Mouse (Mus musculus) natural killer cell, adult 2 months (primary cell): Measurements from ENCODE around the gene Rapsn.

ENCODE experiments used
- DNase-seq, 2 experiments: peaks; one replicate each; pipeline ENCODE4 v3.0.0; 2022; ENCODE audit warnings: low spot score in 2 of 2

Rapsn gene

DNA sequence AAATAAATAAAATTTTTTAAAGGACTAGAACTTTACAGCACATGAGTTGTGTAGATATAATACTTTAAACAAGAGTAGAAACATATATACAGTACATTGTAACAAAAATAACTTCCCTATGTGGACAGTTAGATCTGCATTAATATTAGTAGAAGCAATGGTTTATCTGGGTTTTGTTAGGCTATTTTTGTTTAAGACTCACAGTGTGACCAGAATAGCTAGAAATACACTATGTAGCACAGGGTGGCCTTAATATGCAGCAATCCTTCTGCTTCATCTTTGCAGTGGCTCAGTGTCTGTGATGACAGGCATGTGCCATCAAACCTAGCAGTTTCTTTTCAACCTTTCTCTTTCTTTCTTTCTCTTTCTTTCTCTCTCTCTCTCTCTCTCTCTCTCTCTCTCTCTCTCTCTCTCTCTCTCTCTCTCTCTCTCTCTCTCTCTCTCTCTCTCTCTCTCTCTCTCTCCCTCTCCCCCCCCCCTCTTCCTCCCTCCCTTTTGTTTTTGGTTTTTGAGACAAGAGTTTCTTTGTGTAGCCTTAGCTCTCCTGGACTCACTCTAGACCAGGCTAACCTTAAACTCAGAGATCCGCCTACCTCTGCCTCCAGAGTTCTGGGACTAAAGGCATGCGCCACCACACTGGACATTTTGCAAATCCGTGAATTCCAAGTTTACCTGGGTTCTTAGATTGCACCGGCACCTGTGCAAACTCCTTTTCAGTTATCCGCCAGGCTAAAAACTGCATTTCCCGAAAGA is 17.9 kb downstream of the Rapsn start:
- DNase-seq, result no peak

DNA sequence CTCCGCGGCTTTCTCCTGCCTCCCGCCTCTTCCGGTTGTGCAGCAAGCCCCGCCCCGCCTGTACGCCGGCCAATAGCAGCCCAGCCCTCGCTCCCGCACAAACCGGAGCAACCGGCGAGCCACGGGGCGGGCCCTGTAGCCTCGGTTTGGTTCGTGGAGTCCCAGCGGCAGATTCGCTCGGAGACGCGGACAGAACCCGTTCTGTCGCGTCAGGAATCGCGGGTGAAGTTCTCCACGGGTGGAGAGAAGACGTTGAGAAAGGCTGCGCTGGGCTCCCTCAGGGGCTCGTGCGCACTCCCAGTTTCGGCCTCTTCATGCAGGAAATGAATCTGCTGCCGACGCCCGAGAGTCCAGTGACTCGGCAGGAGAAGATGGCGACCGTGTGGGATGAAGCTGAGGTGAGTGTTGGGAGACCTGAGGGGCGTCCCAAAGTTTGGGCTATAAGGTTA is 18.5 kb downstream of the Rapsn start, which contains the start of gene Psmc3:
Gene Psmc3, plus strand, starts transcription at position 76 of the 449 bp plus-strand sequence.
- peak; percentile 88 to 91 for DNase-seq

DNA sequence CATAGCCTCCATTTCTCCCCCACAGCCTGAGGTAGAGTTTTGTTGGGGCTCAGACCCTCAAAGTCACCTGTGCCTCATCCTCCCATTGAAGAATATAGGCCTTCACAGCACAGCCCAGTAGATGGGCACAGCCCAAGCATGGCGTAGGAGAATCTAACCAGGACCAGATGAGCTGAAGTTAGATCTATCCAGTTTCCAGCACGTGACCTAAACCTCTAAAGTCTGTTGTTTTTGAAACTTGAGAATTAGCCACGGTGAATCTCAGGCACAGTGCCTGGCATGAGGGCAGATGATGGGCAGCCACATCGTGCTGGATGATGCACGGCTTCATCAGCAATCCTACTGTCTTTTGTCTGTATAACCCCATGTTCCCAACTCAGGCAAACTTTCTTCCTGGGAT is 23.0 kb downstream of the Rapsn start:
- DNase-seq, result no peak

DNA sequence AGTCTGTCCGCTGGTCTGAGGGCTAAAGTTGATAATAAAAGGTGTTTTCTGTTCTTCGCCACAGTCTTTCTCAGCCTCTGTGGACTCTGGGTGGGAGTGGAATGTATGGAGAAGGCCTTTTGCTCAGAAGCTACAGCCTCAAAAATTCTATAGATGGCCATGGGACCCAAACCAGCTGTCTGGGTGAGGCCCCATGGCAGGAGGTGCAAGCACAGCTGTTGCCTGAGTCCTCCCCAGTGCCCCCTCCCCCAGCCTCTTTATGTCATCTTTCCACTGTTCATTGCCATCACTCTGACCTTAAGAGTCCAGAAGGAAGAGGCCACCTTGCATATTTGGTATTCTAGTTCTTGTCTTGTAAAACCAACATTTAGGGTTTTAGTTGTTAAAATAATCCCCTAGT is 24.0 kb downstream of the Rapsn start:
- DNase-seq, result no peak

DNA sequence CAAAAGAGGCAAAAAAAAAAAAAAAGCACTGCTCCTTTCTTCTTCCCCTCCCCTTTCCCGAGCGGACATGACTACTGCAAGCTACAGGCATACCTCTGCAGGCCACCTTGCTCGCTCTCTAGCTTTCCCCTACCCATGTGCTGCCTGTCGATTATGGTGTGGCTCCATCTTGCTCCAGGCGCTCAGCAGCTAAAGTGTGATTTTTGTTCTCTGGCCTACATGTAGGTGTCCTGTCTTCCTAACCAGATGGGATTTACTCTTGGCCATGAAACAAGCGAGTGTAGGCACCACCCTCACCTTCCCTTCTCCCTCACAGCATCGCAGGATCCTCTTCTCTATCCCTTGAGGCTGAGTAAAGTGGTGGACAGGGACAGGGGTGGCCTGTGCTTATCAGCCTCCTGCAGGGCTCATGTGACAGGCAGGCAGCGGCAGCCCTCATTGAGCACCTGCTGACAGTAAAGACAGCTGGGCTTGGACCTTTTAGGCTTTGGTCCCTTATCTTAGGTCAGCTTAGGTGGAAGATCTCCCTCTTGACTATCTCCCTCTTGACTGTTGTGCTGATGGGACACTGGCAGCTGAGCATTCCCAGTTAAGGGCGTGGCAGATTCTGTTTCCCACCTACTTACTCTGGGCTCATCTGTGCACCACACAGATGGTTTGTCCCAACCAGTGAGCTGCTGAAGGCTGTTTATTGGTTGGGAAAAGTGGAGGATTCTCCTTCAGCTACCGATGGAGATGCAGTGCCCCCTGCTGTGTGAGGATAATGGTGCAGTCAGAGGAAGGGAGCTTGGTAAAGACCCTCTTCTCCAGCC is 25.3 kb downstream of the Rapsn start:
- no peak for DNase-seq

DNA sequence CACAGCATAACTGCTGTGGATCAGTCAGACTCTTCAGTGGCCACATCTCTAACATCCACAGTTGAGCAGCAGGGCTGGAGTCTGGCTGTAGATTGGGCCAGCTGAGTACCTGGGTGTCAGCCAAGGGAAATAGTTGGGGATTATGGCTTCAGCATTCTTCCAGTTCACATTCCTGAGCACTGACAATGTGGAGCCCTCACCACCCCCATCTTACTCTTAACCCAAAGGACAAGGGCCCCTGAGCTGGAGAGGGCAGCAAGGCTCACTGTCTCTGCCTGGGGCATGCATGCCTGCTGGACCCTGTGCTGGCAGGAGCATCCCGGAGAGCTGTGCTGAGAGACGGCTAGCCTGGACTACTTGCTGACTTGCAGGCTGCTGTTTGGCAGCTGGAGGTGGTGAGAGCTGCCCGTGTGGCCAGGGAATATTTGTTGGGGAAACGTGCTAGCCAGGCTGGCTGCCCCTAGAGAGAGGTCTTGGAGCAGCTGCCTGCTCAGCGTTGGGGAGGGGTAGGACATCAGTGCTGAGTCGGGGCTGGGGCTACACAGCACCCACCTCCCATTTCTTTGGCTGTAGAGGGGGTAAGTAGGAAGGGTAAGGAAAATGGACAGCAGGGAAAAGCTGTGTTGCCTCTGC is 26.5 kb downstream of the Rapsn start:
- DNase-seq, result no peak

DNA sequence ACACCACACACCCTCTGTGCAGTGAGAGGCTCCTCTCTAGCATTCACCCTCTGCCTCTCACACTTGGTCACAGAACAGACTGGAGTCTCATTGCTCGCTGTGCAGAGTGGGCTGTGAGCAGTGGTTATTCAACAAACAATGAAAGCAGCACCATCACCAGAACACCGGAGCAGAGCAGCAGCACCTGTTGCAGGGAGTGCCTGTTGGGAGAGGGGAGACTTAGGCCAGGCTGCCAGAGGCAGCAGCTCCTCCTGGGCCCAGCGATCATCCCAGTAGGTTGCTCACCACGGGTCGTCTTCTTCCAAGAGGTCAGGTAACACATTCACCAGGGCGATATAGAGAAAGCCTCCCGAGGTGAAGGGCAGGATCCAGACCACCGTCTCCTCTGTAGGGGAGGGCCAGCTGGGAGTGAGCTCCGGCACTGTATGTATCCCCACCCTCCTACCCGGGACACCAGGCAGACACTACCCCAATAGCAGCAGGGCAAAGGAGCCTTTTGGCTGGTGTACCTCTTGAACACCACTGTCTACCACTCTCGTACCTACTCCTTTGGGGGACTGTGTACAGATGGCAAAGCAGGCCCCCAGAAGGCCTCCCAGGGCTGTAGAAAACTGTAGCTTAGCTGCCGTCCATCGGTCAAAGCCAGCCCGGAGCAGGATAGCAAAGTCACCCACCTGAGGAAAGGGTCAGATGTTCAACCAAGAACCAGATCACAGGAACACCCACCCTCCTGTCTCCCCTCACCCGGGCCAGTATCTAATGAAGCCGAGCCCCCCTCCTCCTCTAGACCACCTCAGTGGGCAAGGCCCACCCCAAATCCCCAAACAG is 27.6 kb downstream of the Rapsn start:
- DNase-seq, result no peak

DNA sequence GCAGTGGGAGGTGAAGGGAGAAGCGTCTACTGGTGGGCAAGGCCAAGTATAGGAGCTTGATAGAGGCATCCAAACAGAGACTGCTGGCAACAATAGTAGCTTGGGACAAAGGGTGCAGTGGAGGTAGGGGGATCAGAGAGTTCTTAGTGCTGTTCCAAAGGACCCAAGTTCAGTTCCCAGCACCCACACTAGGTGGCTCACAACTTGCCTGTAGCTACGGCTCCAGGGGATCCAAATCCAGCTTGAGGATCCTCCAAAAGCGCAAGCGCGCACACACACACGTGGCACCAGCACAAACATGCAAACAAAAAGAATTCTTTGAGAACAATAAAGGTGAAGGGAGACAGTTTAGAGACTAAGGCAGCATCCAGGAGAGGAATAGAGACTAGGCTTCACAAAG is 28.8 kb downstream of the Rapsn start:
- no peak for DNase-seq

DNA sequence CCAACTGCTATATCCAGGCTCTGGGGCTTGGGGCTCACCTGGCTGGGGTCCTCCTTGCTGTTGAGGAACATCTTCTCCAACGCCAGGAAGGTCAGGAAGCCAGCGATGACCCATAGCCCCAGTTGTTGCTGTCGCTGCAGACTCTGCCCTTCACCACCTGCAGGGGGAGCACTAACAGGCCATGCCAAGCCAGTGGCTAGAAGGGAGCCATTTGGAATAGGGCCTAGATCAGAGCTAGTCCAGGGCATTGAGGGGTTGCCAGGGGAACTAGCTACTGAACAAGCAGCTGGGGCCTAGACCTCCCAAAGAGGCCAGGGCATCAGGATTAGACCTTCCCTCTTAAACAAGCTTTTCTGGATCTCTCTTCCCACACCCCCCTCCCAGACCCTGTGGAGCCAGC is 30.1 kb downstream of the Rapsn start:
- DNase-seq, result peak; percentile 39 to 60

DNA sequence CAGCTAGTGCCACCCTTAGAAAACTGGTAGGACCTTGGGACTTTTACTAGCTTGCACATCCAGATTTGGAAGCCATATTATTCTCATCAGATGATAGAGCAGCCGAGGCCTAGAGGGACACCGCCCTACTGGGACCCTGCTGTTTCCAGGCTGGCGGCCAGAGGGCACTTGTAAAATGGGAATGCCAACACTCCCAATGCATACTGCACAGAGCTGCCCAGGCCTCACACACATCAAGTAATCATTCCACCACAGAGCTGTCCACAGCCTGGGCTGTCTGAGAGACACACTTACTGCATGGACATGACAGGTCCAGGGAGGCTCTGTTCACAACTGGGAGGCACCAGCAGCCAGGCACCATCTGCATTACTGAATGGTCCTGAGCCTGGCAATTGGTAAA is 31.0 kb downstream of the Rapsn start:
- no peak for DNase-seq

DNA sequence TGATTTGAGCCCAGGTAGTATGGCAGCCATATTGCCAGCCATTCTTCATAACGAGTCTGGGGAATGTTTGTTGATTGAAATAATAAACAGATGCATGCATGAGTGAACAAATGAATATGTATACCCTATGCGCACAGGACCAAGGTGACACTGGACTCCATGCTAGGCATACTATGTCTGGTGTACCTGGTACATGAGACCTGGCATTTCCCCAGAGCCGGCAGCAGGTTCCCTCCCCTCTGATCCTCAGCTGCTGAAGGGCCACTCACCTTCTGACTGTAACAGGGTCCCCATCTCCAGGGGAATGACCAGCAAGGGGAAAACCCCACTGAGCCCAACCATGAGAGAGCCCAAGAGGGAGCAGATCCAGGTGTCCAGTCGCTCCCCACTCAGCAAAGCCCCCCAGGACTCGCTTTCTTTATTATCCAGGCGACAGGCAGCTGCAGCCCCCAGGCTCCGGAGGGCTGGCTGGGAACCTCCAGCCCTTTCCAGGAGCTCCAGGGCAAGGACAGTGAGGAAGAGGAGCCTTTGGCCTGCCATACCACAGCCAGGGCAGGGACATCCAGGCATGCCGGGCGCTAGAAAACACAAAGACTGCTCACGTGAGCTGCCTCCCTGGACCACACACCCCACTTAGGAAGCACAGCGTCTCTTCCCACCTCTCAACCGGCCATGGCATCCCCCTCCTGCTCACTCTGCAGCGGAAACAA is 32.9 kb downstream of the Rapsn start:
- no peak for DNase-seq

DNA sequence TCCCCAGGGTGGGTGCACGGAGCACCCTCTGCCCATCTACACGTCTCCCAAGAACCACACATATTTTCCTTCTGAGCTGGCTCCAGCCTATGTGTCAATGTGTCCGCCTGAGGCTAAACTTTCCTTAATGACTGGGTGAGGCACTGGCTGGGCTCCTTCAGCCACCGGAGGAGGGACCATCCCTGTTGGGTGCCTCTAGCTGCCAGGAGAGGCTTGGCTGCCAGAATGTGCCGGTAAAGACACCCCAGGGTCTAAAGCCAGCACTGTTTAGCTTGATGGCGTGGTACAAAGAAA is 33.4 kb downstream of the Rapsn start:
- no peak for DNase-seq

DNA sequence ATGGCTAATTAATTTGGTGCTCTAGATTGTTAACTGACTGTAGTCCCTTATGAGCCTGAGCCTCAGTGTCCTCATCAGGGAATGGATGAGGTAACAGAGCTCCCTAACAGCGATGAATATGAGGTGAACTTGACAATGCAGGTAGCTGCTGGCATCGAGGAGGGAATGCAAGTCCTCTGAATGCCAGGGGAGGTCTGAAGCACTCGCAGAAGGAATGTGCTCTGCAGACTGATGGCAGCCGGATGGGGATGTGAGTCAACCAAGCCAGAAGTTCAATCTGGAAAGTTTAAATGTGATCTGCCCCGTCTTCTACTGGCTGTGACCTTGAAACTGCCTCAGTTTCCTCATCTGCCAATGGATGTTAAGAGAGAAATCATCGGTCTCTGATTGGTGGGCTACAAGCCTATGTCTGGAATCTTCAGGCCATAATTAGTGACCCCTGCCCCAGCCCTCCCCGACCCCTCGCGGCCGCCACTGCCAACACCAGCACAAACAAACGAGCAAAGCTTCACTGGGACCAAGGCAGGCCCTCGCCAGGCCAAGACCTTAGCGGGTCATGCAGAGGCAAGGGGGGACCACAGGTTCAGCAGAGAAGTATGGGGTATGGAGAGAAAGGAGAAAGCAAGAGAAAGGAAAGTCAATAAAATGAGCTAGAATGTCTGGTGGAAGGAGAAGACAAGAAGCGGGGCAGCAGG is 34.0 kb downstream of the Rapsn start:
- DNase-seq, result no peak

DNA sequence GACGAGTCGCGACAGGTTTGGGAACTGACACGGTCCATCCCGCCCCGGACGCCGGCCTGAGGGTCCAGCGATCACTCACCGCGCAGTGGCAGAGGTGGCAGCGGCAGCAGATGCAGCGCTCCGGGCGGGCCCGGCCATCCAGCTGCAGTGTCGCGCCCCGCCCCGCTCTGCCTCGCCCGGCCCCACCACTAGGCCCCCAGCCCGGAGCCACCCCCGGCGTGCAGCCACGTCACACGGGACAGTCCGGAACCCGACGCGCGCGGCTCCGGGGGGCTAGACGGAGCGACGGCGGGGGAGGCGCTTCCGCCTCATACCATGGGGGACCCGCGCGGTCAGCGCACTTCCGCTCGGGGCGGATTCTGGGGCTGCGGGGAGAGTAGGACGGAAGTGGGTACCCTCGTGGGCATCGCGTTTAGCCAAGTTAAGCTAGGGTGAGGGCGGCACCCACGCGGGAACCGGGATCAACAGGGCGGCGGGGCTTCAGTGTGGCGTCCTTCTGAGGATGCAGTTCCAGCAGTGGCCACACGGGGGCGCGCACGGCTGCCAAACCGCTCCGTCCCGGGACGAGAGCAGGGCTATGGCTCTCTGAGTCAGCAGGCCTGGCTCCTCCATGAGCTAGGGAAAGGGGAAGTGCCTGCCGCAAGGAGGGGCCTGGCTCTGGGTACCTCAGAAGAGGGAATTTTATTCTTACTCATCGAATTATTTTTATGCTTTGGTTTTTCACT is 34.8 kb downstream of the Rapsn start, which contains the start of gene Slc39a13:
Gene Slc39a13, minus strand, starts transcription at position 342 of the 725 bp plus-strand sequence.
- DNase-seq, result peak; percentile 96 to 97

DNA sequence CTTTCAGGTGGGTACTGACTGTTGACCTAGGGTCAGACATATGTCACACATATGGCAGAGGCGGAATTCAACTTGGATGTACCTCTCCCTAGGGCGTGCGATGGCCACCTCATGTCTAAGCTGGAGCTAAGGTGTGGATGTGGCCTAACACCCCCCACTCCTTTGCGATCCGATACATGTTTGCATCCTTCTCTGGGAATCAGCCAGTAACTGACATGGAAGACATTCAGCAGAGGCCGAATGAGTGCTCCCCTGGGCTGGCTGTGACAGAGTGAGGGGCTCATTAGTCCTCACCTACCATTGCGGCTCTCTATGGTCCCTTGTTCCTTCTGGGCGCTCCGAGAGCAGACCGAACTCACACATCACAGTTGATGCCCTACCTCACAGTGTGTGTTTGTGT is 35.6 kb downstream of the Rapsn start:
- DNase-seq, result no peak

DNA sequence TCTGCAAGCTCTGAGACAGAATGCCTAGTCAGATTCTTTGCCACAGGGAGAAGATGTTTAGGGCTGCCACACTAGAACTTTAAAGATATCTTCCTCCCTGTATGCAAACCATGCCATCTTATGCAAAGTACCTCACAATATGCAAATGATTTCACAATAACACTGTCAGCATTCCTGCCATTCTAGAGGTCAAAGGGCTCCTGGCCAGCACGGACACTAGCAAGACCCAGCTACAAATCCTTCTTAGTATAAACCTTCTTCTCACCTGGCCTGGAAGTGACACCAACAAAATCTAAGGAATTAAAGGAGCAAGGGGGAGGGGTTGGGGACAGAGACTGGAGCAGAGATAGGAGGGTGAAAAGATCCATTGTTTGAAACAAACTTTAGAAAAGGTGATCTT is 36.7 kb downstream of the Rapsn start:
- no peak for DNase-seq

DNA sequence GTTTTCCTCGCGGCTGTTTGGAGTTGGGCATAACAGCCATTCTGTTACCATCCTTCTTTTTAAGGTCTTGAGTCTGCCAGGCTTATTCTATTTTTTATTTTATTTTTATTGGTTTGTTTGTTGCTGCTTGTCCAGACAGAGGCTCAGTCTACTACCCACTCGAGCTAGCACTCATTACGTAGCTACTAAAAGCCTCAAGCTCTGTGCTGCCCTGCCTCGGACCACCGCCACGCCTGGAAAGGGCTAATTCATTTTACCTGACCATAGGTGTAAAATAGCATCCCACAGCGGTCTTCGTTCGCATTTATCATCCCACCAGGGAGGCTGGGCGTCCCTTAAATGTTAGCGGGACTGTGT is 42.5 kb downstream of the Rapsn start:
- DNase-seq, result no peak

DNA sequence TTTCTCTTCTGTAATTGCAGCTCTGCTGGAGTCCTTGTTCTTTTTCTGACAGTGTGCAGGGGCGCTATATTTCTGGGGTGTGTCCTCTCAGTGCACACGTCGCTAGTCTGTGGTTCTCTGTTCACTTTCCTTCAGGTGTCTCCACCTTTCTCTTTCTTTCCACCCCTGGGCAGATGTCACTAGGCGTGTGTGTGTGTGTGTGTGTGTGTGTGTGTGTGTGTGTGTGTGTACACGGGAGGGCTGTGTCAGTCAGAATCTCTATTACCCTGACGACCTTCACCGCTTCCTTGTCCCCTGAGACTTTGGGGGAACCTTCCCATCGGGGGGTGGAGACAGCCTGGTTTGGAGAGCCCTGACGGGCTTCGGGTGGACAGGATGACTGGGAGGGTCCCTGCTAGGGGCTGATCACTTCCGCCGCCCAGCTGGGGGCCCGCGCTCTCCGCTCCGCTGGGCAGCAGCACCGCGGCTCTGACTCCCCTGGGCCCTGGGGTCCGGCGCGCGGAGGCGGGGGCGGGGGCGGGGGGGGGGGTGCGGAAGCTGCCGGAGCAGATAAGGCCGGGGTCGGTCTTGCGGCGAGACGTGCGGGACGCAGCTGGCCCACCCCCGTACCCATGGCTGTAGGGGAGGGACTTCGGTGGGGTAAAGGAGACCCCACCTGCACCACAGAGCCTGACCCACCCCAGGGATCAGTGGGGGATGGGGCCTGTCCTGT is 43.0 kb downstream of the Rapsn start:
- peak in 1 of 2 experiments; percentile 28 for DNase-seq

DNA sequence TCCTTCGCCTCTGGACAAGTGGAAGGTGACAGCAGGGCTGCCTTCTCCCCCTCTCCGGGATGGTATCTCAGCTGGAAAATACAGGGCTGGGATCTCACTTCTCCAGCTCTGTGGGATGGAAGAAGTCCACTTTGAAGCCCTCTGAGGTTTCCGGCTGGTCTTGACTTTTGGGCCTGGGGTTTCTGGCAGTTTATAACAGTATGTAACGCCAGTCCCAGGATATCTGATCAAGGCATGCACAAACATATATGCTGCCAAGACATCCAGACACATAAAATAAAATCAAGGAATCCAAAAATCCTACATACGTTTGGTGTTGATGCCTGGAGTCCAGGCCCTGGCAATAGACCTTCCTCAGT is 43.6 kb downstream of the Rapsn start:
- DNase-seq, result no peak
